Mouse (Mus musculus): ENCODE measurements around the gene Sart1.
"Not testable (repeated sequence)": the region's sequence is repeated elsewhere in the genome, so short reads cannot be mapped to it uniquely, and the experiment has no call there.

Gene Sart1

GRCm38 (mm10) chr19:5414534-5414957, 26.0 kb upstream of the Sart1 start:
- DNase-seq (ENCODE audit: low spot score in 2 of 2) = peak in 1 of 2 experiments; percentile 41

- no peak for DNase-seq (ENCODE audit: low spot score in 2 of 2)
These were observed 25.3 kb upstream of the Sart1 start for GRCm38 (mm10) chr19:5413840-5414239.

DNA sequence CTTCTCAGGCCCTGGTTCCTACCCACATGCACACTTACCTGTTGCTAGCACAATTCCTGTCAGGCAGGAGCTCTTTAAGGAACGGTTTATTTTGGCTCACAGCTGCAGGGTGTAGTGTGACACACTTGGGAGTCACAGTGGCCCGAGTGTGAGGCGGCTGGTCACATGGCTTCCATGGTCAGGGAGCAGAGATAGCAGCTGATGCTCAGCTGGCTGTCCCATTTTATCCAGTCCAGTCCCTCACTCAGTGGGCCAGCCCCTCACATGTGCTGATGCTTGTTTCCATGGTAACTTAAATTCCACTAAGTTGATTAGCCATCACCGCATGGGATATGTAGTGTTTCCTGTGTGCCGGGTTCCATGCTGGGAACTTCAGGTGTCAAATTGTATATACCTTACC, 23.5 kb upstream of the Sart1 start:
- DNase-seq (ENCODE audit: low spot score in 2 of 2) = no peak

DNA sequence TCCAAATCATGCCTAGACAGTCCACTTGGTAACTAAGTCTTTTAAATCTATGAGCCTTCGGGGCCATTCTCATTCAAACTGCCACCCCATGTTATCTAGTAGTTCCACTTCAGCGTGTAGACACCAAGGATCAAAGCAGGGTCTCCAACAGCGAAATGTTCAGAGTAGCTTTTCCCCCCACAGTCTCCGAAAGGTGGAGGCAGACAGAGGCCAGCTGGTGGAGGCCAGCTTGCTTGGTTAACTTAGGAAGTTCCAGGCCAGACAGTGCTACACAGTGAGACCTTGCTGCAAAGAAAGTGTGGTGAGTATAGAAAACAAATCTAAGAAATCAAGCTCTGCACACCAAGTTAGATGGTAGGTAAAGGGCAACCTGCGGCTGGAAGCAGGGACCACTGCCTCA, 22.1 kb upstream of the Sart1 start:
- no peak for DNase-seq (ENCODE audit: low spot score in 2 of 2)

DNA sequence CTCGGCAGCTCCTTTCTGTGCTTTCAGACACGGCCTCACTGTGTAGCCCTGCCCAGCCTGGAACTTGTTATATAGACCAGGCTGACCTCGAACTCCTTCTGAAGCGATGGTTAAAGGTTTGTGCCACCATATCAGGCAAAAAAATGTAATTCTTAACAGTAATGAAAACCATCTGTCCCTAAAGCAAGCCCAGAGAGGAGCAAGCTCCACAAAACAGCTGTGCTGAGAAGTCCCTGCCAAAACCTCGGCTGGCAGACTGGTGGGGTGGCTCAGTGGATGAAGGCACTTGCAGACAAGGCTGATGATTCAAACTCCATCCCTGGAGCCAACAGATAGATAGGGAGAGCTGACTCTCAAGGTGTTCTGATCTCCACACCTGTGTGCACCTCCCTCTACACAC, 20.6 kb upstream of the Sart1 start:
- no peak for DNase-seq (ENCODE audit: low spot score in 2 of 2)

DNA sequence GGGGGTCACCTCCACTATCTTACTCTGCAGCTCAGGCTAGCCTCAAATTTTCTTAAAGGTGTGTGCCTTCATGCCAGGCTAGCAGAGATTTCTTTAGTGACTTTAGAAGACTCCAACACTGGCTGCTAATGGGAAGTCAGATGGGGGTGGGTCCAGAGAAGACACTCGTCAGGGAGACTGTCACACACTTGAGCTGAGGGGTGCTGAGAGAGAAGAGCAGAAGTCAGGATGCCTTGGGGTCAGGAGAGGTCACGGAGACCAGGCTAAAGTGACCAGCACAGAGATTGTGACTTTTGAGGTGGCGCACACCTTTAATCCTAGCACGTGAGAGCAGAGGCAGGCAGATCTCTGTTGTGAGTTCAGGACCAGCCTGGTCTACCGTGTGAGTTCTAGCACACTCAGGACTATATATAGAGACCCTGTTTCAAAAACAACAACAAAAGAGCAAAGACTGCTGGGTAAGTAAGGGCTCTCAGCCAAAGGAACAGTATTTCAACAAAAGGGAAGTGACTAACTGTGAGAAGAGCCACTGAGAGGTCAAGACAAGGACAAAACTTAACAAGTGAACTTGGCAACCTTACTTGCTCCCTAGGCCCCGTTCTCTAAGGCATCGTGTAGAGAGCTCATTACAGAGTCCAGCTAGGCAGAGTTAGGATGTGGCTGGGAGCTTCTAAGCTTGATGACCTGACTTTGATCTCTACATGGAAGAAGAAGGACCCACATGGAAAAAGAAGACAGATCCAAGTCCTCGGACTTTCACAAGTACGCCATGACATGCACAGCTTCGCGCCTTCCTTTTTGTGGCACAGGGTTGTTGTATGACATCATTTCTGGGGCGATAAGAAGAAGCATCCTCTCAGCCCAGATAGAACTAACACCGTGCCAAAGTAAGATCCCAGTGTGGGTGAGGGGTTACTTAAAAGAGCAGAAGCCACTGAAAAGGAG, 19.8 kb upstream of the Sart1 start:
- DNase-seq (ENCODE audit: low spot score in 2 of 2) = no peak

DNA sequence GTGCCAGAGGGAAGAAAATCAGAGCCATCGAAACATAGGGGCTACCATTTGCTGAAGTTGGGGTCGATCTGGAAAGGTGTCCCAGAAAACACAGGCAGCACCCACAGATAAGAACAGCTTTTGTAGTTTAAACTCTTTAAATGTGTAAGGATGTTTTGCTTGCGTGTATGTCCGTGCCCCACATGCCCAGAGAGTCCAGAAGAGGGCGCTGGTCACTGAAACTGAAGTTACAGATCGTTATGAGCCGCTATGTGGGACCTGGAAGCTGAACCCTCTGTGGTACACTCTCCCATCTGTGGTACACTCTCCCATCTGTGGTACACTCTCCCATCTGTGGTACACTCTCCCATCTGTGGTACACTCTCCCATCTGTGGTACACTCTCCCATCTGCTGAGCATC, 18.6 kb upstream of the Sart1 start:
- DNase-seq (ENCODE audit: low spot score in 2 of 2) = no peak

- not testable (repeated sequence) for DNase-seq (ENCODE audit: low spot score in 2 of 2)
These were observed 18.1 kb upstream of the Sart1 start for GRCm38 (mm10) chr19:5406531-5407126.

- DNase-seq (ENCODE audit: low spot score in 2 of 2) = no peak
These were observed 17.4 kb upstream of the Sart1 start for GRCm38 (mm10) chr19:5405924-5406323.

- no peak for DNase-seq (ENCODE audit: low spot score in 2 of 2)
These were observed 13.8 kb upstream of the Sart1 start, which contains the start of gene Tsga10ip for GRCm38 (mm10) chr19:5402293-5402692. Gene Tsga10ip (minus strand): TSS chr19:5402526.

- DNase-seq (ENCODE audit: low spot score in 2 of 2) = not testable (repeated sequence)
These were observed 12.6 kb upstream of the Sart1 start for GRCm38 (mm10) chr19:5401073-5401472.

DNA sequence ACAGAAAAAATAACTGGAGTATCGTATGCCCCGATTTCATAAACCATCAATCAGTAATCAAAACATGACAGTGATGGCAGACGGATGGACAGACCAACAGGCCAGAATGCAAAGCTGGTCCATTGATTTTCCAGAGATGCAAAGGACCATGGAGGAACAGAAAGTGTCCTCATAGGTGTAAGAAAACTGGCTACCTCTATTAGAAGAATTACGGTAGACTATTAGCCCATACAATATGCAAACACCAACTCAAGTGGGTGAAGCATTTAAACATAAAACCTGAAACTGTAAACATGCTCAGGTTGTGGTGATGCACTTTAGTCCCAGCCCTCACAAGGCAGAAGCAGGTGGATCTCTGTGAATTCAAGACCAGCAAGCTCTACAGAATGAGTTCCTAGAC, 6.9 kb upstream of the Sart1 start:
- no peak for DNase-seq (ENCODE audit: low spot score in 2 of 2)

- DNase-seq (ENCODE audit: low spot score in 2 of 2) = no peak
These were observed 5.7 kb upstream of the Sart1 start for GRCm38 (mm10) chr19:5394168-5394567.

DNA sequence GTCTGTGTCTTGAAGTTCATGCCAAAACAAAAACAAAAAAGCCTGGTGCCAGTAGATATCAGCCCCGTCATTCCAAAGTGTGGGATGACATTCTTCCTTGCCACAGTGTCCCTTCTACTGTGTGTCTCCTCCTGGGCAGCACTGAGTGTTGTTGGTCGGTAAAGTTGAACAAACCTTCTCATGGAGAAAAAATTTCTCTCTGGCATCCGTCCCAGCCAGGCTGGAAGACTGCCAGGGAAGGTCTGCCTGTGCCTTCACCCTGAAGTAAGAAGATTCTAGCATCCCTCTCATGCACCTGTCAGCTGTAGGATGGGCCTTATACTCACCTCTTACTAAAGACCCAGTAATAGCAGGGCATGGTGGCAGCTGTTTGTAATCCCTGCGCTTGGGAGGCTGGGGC, 4.4 kb upstream of the Sart1 start:
- peak; percentile 42 to 54 for DNase-seq (ENCODE audit: low spot score in 2 of 2)

DNA sequence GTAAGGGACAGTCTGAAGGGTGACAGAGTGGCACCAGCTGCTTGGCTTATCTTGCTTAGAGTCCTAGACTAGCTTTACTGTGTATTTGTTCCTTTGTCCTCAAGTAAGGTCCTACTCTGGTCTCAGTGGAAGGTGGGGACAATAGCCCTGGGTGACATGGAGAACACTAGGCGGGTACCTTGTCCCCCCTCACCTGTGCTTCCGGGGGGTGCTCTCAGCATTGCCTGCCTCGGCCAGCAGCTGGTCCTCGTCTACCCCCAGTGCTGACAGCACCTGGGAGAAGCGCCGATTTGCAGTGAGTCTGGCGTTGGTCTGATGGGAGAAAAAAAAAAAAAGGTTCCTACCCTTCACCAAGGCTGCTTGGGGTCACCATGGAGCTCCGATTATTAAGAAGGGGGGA, 1.9 kb upstream of the Sart1 start:
- no peak for DNase-seq (ENCODE audit: low spot score in 2 of 2)

DNA sequence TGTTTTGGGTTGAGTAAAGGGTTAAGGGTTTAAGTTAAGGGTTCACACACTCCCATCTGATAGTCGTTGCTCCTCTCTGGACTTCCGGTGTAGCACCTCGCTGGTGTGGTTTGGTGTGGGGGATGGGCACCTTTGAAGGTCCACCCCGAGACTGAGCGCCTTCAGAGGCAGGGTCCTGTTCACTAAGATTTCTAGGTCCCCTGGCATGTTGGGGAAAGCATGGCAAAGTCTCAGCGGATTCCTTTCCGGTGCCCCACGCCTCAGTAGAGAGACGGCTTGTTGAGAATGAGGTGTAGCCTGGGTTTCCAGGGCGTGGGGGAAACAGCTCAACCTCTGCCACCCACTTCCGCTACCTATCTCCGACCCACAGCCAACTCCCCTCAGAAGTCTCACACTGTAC, 1.1 kb upstream of the Sart1 start:
- peak; percentile 27 to 43 for DNase-seq (ENCODE audit: low spot score in 2 of 2)

DNA sequence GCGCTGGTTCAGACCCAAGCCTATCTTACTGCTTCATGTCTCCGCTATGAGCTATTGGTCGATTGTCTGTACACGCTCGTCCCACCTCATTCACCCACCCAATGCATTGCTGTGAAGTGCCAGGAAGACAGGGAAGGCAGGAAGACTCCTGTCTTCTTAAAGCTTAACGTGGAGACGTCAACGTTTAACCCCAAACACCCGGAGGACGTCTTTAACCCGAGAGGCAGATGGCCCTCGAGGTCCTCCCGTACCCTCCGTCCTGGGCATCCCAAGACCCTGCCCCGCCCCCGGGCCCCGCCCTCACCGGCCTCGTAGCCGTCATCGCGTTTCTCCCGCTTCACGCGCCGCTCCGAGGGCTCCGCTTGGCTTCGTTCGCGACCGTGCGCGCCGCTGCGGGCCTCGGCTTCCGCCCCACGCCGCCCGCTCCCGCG, 477 bp downstream of the Sart1 start:
- no peak for DNase-seq (ENCODE audit: low spot score in 2 of 2)

DNA sequence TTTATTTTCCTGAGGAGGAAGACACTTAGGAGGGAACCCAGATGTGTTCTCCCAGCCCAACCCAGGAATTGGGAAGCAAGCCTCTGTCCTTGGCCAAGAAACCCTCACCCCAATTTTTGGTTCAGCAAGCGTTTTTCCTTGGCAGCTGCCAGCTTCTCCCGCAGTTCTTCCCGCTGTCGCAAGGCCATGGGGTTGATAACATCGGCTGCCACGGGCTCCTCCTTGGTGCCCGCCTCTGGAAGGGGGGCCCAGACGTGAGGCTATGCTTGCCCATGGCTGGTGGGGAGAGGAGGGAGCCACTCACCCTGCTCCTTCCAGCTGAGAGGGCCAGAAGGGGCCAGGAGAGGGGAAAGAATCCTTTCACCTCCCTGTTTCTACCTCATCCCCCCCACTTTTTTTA, 3.8 kb downstream of the Sart1 start:
- DNase-seq (ENCODE audit: low spot score in 2 of 2) = no peak

- DNase-seq (ENCODE audit: low spot score in 2 of 2) = no peak
These were observed 5.2 kb downstream of the Sart1 start for GRCm38 (mm10) chr19:5383326-5383725.

GRCm38 (mm10) chr19:5377446-5377845, 11.1 kb downstream of the Sart1 start:
- DNase-seq (ENCODE audit: low spot score in 2 of 2) = no peak

GRCm38 (mm10) chr19:5374748-5375147, 13.8 kb downstream of the Sart1 start:
- DNase-seq (ENCODE audit: low spot score in 2 of 2) = no peak

GRCm38 (mm10) chr19:5374177-5374576, 14.3 kb downstream of the Sart1 start:
- DNase-seq (ENCODE audit: low spot score in 2 of 2) = no peak

GRCm38 (mm10) chr19:5372724-5373123, 15.8 kb downstream of the Sart1 start:
- DNase-seq (ENCODE audit: low spot score in 2 of 2) = no peak

Measured in urinary bladder, adult 18-20 months (tissue).